Mouse (Mus musculus): Measurements from ENCODE around the gene Nfia.
A peak's percentile ranks its signal among the peaks of the same experiment; 100 is the strongest.

Nfia gene

GRCm38 (mm10) chr4:97875901-97876300, 103.4 kb downstream of the Nfia start:
- DNase-seq: no peak

DNA sequence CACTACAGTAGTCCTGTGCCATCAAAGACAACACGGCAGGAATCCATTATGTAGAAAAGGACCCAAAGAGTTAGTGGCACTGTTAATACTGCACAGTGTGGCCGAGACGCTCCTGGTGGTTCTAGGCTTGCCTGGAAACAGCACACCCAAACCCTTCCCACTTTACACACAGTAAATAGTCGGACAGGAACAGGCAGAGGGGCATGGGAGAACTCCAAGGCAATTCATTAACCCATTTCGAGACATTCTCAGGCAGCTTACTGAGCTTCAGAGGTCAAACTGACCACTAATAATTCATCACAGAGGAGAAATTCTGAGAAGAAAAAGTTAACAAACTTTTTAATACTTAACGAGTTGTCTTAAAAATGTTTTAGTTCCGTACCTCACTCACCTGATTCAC, 107.2 kb downstream of the Nfia start:
- no peak for DNase-seq

DNA sequence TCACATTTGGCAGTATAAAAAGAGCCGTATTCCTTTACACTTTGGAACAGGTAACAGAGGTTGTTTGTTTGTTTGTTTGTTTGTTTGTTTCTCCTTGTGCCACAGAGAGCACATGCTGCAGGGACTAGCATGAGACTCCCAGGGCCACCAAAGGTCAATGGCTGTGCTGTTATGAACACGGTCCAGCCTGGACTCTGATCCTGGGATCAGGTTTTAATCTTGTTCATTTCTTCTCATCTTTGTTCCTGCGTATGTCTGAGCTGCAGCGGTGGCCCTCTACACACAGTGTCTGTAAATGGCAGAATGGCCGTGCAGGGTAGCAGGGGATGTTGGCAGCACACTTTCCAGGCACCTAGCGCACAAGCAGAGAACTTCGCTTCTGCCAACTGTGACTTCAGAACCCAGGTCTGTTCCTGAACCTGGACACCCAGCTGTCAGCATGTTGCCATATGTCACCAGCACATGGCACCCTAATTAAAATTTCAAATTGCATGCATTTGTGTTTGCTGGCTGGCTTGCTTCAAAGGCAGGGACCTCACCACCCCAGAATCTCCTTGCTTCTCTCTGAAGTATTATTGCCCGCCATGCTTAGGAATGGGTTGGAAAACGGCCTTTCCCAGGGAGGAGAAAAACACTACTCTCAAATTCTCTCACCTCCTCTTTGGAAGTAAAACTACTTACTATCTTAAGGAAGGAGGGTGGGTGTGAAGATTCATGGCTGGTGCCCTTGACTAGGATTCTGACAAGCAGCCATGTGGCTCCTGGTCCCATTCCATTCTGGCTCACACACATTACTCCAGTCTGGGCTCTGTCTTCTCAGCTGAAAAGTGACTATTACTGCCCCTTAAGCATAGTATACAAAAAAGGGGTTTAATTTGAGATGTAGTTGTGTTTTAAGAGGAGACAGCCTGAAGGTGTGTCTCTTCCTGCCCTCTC, 107.9 kb downstream of the Nfia start:
- DNase-seq: no peak

DNA sequence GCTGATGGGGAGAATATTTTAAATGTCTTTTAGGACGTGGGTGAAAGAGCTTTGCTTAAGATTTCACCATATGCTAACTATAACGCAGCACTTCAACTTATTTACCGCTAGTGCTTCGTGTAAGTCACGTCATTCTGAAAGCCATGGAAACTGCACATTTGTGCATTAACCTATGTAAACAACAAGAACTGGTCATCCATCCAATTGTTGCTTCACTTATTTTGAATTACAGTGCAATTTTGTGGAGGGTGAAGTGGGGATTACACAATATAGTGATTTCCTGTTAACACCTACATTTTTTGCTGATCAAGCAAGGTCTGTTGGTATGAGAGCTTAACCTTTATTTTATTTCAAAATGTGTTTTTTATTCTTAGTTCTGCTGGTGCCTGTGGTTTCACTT, 113.0 kb downstream of the Nfia start:
- DNase-seq: no peak

DNA sequence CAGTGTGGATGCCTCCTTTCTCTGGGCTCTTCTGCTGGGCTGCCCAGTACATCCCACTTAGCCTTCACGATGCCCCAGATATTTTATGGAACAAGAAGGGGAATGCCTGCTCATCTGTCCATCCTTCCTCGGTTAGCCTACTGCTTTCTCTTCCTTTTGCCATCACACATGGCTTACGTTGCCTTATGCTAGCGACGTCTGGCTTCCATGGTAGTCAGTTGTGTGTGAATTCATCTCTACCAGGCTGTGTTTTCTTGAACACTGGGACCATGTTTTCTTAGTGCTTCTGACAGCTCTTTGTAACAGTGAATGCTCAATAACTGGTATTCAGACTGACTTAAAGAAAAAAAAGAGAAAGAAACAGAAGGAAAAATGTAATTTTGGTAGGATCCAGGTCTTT, 113.7 kb downstream of the Nfia start:
- DNase-seq: no peak

DNA sequence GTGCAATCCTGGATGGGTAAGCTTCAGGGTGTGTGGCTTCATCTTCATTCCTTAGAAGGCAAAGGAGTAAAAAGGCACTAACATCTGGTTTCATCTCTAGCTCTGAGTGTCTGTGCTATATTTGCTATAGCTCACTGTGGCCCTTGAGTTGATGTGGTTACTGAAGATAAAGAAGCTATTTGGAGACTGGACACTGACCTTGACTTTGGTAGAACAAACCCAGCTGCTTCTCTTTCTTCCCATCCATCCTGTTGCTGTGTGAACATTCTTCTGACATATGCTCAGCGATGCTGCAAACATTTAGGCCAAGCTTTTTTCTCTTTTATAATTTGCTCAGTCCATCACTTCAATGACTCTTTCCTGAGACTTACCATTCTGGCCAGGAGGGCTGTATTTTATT, 114.7 kb downstream of the Nfia start:
- no peak for DNase-seq

DNA sequence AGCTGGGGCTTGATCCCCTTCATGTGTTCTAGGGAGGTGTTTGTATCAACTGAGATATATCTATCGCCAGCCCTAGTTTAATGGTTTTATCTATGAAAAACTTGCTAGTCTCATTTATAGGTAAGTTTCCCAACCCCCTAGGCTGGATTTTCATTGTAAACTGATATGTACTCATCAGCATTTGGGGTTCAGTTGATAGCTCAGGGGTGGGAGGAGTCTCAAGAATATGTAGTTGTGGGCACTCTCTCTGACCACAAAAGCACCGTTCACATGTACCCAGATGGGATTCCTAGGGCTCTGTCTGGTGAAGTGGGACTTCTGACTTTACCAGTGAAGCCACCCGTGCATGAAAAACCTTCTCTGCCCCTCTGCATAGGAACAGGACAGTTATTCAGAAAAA, 118.5 kb downstream of the Nfia start:
- DNase-seq: no peak

DNA sequence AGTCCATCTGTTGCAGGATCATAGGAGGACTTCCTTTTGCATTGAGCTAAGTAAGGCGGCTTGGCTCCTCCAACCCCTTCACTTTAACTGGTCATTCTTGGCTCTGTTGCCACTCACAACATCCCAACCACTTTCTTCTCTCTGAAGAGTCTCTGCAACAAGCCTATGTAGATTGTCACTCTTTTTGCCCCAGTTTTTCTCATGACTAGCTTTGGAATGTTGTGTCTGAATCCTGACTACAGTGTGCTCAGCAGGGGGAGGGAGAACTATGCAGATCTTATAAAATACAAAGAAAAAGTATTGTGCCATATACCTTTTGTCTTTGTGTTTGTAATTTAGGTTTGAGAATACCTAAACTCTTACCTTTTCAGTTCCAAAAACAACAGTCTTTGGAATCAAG, 119.1 kb downstream of the Nfia start:
- no peak for DNase-seq

DNA sequence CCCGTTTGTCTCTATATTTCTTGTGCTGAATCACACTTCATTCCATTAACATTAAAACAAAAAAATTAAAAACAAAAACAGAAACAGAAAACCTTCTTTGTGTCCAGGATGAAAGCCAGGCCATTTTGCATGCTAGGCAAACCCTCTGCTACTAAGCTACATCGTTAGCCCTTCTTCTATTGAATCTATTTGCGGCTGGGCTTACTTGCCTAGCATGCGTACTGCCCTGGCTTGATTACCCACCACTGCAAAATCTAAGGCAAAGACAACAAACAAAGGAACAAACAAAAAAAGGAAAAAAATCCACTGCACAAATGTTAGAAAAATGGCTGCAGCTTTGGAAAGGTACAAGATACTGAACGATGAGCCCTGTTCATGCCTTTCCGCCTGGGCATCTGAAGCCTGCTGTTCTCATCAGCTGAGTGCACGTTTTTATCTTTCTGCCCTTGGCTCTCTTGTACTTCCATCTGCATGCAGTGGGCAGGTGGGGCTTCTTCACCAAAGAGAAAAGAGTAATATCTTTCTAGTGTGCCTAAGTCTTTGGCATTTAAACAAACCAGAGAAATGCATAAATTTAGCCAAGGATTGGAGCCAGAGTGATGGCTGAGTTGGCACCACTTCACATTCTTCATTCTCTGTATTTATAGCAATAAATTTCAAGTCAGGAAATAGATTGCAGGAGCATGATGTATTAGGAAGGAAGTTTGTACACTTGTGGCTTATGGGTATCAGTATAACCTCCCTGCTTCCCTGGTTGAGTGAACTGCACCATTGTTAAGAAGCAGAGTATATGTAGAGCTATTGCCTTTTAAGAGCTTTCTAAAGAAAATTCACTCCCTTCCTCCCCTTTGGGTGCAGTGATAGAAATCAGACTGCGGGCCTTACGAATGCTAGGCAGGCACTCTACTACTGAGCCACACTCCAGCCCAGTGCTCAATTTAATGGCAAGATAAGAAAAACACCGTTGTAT, 121.7 kb downstream of the Nfia start:
- DNase-seq: no peak

DNA sequence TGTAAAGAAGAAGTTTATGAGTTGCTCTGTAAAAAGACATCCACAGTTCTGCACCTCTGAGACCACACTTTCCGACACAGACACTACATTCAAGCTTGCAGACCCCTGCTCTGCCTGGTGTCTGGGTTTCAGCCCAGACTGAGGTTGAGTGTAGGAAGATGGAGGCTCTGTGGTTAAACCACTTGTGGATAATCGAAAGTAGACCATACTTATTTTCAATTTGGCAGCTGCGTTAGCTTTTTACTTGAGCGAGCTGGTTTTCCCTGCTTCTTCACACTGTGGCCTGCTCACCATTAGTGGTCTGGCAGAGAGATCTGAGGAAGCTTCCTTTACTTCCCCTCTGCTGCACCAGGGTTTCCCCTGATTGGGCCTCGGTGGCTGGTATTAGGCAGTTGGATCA, 123.4 kb downstream of the Nfia start:
- no peak for DNase-seq

DNA sequence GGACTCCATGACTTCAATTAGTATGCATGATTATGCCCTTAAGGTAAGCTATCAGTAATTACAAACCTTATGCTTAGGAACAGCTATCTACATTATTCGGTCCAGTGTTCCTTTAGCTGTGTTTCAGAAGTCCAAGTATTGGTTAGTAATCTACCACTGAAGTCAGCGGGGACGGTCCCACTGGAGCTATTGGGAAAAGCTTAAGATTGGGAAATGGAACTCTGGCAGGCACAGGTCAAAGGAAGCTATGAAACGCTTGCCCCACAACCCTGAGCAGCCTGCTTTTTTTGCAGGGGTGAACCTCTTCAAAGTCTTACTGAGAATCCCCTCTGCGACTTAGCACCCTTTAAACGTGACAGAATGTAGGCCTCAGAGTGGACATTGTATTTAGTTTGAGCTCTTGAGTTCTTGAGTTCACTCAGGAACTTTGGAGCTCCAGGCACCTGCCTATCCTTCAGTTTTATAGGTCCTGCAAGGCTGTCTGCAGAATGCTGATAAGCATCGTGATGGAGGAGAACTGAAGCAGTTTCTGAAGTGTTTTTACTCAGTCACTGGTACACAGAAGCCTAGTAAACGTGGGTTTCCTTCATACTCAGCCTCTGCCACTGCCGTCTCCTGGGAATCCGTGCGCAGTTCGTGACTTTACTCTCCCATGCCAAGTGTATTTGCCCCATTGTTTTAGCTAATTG, 127.9 kb downstream of the Nfia start:
- no peak for DNase-seq

GRCm38 (mm10) chr4:97905826-97906225, 133.3 kb downstream of the Nfia start:
- DNase-seq: peak; percentile 71

GRCm38 (mm10) chr4:97908576-97909147, 136.1 kb downstream of the Nfia start:
- DNase-seq: no peak

DNA sequence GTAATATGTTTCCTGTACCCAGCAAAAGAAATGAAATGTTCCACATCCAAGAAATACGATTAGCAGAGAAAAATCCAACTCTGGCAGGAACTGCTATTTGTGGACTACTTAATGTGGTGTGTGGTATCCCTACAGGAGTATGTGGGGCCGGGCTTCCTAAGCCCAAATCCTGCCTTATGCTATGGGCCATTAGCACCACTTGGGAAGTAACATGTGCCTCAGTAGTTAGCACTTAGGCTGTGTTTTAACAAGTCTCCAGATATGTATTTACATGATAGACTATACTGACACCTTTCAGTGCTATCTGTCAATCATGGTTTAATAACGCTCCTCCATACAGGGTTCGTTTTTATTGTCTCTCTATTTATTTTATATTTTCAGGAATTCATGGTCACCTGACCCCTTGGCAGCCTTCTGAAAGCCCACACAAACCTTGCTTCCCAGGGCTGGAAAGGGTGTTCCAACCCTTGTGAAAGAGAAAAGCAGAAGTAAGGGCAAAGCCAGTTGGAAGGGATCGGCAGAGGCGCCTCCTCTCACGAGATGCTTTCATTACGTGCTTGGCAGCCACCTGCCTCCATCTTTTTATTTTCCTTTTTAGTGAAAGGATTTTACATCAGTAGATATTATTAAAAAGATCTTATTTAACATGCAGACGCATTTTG, 137.7 kb downstream of the Nfia start:
- no peak for DNase-seq

- no peak for DNase-seq
Measured at GRCm38 (mm10) chr4:97910777-97911580, 138.4 kb downstream of the Nfia start.

GRCm38 (mm10) chr4:97911755-97912154, 139.2 kb downstream of the Nfia start:
- no peak for DNase-seq

GRCm38 (mm10) chr4:97912155-97912554, 139.6 kb downstream of the Nfia start:
- DNase-seq: no peak

DNA sequence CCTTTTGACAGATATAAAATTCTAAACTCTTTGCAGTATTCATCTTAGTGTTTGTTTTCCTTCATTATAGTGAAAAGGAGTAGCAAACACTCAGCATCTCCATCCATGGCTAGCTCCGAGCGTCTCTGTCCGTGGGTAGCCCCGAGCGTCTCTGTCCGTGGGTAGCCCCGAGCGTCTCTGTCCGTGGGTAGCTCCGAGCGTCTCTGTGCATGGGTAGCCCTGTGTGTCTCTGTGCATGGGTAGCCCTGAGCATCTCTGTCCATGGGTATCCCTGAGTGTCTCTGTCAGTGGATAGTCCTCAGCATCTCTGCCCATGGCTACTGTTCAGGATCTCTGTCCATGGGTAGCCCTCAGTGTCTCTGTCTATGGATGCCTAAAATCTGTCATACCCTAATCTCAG, 140.0 kb downstream of the Nfia start:
- DNase-seq: no peak

- no peak for DNase-seq
Measured at GRCm38 (mm10) chr4:97914348-97914747, 141.8 kb downstream of the Nfia start.

GRCm38 (mm10) chr4:97914761-97915160, 142.2 kb downstream of the Nfia start:
- no peak for DNase-seq

DNA sequence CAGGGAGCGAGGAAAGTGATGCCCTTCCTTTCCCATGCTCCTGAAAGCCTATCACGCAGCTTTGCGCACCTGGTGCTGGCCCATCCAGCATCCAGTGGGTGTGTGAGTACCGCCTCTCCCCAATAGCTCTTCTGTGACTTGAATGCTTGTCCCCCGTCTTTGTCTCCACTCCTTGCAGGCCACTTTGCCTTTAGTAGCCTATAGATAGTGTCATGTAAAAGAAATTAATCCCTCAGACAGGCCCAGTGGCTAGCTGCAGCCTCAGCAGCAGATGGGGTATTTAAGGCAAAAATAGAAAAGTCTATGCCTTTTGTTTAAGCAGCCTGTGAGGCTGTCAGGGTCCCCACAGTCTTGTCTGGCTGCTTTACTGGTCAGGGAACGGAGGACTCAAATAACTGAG, 145.0 kb downstream of the Nfia start:
- no peak for DNase-seq

All from retina, postnatal 1 day (tissue).